Mouse (Mus musculus) liver, adult 2 months (tissue): Measurements from ENCODE around the gene Zap70. TPM values are rescaled to one million over a fixed set of nuclear protein-coding genes. Genes with fewer than 3 reads are reported as not detected.

Experiments used
- DNase-seq: peaks from one replicate; pipeline ENCODE4 v3.0.0-alpha.2; 2011; ENCODE audit warnings: low read depth, low spot score; ENCODE audit errors: extremely low read depth
- H3K27ac ChIP-seq: fragments of 200-500 bp; replicated peaks from 2 replicates; pipeline ENCODE4 v1.5.1; 2012; ENCODE audit warnings: low read depth, mild to moderate bottlenecking, control low read depth, inconsistent platforms, low read length; ENCODE audit not compliant: insufficient read depth
- H3K27me3 ChIP-seq: fragments of 200-500 bp; 2 replicates; pipeline ENCODE4 v1.6.1; 2012; ENCODE audit warnings: mild to moderate bottlenecking, moderate library complexity, low read length, inconsistent platforms; ENCODE audit not compliant: control insufficient read depth, insufficient read depth
- H3K36me3 ChIP-seq: fragments of 200-500 bp; 2 replicates; pipeline ENCODE4 v1.6.1; 2012; ENCODE audit warnings: low read length, inconsistent platforms; ENCODE audit not compliant: control insufficient read depth, insufficient read depth
- H3K4me1 ChIP-seq: fragments of 200-500 bp; 2 replicates; pipeline ENCODE4 v1.6.1; 2011; ENCODE audit warnings: low read length; ENCODE audit not compliant: control insufficient read depth, insufficient read depth
- H3K4me3 ChIP-seq: fragments of 200-500 bp; 2 replicates; pipeline ENCODE4 v1.5.1; 2011; ENCODE audit warnings: low read depth, mild to moderate bottlenecking, control low read depth, low read length, moderate library complexity; ENCODE audit not compliant: insufficient read depth
- H3K79me2 ChIP-seq: fragments of 200-500 bp; 2 replicates; pipeline ENCODE4 v1.6.1; 2012; ENCODE audit warnings: inconsistent platforms, mild to moderate bottlenecking, low read length, moderate library complexity; ENCODE audit not compliant: control insufficient read depth, insufficient read depth
- H3K9ac ChIP-seq: fragments of 200-500 bp; 2 replicates; pipeline ENCODE4 v1.6.1; 2012; ENCODE audit warnings: low read depth, mild to moderate bottlenecking, control low read depth, inconsistent platforms, low read length
- CTCF ChIP-seq: fragments of 200-500 bp; IDR thresholded peaks from 2 replicates; pipeline ENCODE4 v1.5.1; 2011; ENCODE audit warnings: low read depth, low read length, control low read depth
- POLR2A ChIP-seq: fragments of 200-500 bp; IDR thresholded peaks from 2 replicates; pipeline ENCODE4 v1.6.1; 2011; ENCODE audit warnings: low read length, control low read depth; ENCODE audit not compliant: insufficient read depth; ENCODE audit errors: extremely low read depth
- WGBS: fragments of 180-500 bp; shearing (Covaris S2); methylation state at CpG from one replicate; pipeline ENCODE4 v1.1.7; 2018; 5-methylcytosine and 5-hydroxymethylcytosine counted together
- polyA plus RNA-seq: library from polyadenylated mRNA; depleted of rRNA; stranded (reverse); fragments of >200 nt; gene quantifications from 2 replicates; pipeline ENCODE4 v1.2.3, GENCODE M21; 2012
- total RNA-seq: library from RNA; depleted of rRNA; stranded (reverse); fragments of >200 nt; gene quantifications from 2 replicates; pipeline ENCODE4 v1.2.3, GENCODE M21; 2014

Gene Zap70
- total and polyA plus RNA-seq, 2 experiments, result 15.2 to 18.1 TPM

GRCm38 (mm10) chr1:36768786-36769185 lies 7.2 kb downstream of the Zap70 start:
- Histone ChIP-seq H3K27ac (no peak overlapping the region), H3K79me2 (no peaks in the 10 kb centered on the region), H3K36me3 (no peaks in the 10 kb centered on the region), H3K4me3 (no peak overlapping the region), H3K4me1 (no peaks in the 10 kb centered on the region), H3K27me3 (peaks cover 7% of the 10 kb centered on the region; the same call in 1 of the 2 replicates), H3K9ac (no peak overlapping the region)
- WGBS, result 78% methylated on average over 5 of the region's 5 CpGs
- no peak for TF ChIP-seq POLR2A
- no peak for TF ChIP-seq CTCF
- no peak for DNase-seq

- Histone ChIP-seq H3K9ac (no peak overlapping the region), H3K36me3 (no peaks in the 10 kb centered on the region), H3K27ac (no peak overlapping the region), H3K4me1 (no peaks in the 10 kb centered on the region), H3K4me3 (no peak overlapping the region), H3K79me2 (no peaks in the 10 kb centered on the region), H3K27me3 (peaks cover 7% of the 10 kb centered on the region; the same call in 1 of the 2 replicates)
- DNase-seq, result no peak
- 94% methylated on average over 1 of the region's 1 CpGs for WGBS
- no peak for TF ChIP-seq POLR2A
- TF ChIP-seq CTCF, result no peak
Observed at GRCm38 (mm10) chr1:36769951-36770350, 8.4 kb downstream of the Zap70 start.

GRCm38 (mm10) chr1:36770998-36771397 lies 9.4 kb downstream of the Zap70 start:
- Histone ChIP-seq H3K79me2 (no peaks in the 10 kb centered on the region), H3K27ac (no peak overlapping the region), H3K27me3 (peaks cover 7% of the 10 kb centered on the region; the same call in 1 of the 2 replicates), H3K9ac (no peak overlapping the region), H3K36me3 (no peaks in the 10 kb centered on the region), H3K4me3 (no peak overlapping the region), H3K4me1 (no peaks in the 10 kb centered on the region)
- TF ChIP-seq CTCF, result no peak
- TF ChIP-seq POLR2A, result no peak
- DNase-seq, result no peak
- 32% methylated on average over 27 of the region's 27 CpGs for WGBS

- Histone ChIP-seq H3K9ac (no peak overlapping the region), H3K4me3 (no peak overlapping the region), H3K4me1 (no peaks in the 10 kb centered on the region), H3K36me3 (no peaks in the 10 kb centered on the region), H3K79me2 (no peaks in the 10 kb centered on the region), H3K27ac (no peak overlapping the region), H3K27me3 (peaks cover 7% of the 10 kb centered on the region; the same call in 1 of the 2 replicates)
- DNase-seq, result no peak
- TF ChIP-seq CTCF (no peak), POLR2A (no peak)
- WGBS, result 86% methylated on average over 9 of the region's 9 CpGs
Observed at GRCm38 (mm10) chr1:36772198-36772934, 10.8 kb downstream of the Zap70 start.

GRCm38 (mm10) chr1:36780793-36781192 lies 19.2 kb downstream of the Zap70 start:
- no peaks in the 10 kb centered on the region for H3K27me3 ChIP-seq
- peak overlapping the region; percentile 52 for H3K4me3 ChIP-seq
- peaks cover 9% of the 10 kb centered on the region; the same call in 1 of the 2 replicates for H3K4me1 ChIP-seq
- no peaks in the 10 kb centered on the region for H3K79me2 ChIP-seq
- peak; percentile 94 for DNase-seq
- no peaks in the 10 kb centered on the region for H3K36me3 ChIP-seq
- H3K27ac ChIP-seq, result peak overlapping the region; percentile 66
- no peak for TF ChIP-seq CTCF
- TF ChIP-seq POLR2A, result no peak
- WGBS, result 37% methylated on average over 13 of the region's 13 CpGs
- peak overlapping the region; percentile 41 for H3K9ac ChIP-seq

GRCm38 (mm10) chr1:36782476-36782875 lies 20.9 kb downstream of the Zap70 start:
- peak; percentile 85 for DNase-seq
- WGBS, result 59% methylated on average over 11 of the region's 11 CpGs
- Histone ChIP-seq H3K4me3 (peak overlapping the region; percentile 62), H3K4me1 (peaks cover 9% of the 10 kb centered on the region; the same call in 1 of the 2 replicates), H3K79me2 (no peaks in the 10 kb centered on the region), H3K27me3 (no peaks in the 10 kb centered on the region), H3K36me3 (no peaks in the 10 kb centered on the region), H3K27ac (peak overlapping the region; percentile 84), H3K9ac (peak overlapping the region; percentile 54)
- TF ChIP-seq POLR2A (peak; percentile 57; the same call in 1 of the 2 replicates), CTCF (no peak)
